Mouse (Mus musculus): ENCODE measurements around the gene Map7. TPM values are rescaled to one million over a fixed set of nuclear protein-coding genes. Genes with fewer than 3 reads are reported as not detected.

The Map7 gene
- total and polyA plus RNA-seq, 2 experiments, result 11.1 to 13.7 TPM

DNA sequence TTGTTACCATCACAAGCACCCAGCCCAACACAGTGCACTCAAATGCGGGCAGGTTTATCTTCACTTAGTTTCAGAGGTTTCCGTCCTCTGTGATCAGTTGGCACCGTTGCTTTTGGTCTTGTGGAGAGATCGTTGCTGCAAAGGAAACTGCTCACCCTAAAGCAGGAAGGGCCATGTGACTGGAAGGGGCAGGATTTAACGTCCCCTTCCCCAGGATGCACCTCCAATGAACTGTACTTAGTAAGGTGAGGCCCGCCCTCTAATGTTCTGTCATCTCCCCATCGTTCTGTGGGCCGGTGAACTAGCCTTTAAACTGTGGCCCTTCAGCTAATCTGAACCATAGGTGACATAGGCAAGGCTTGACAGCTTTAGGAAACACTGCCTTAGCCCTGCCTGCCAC, 71.3 kb downstream of the Map7 start:
- Histone ChIP-seq H3K9ac (ENCODE audit: low read depth, low read length) (no peak overlapping the region), H3K4me3 (ENCODE audit: insufficient read depth, low read depth, low read length) (no peak overlapping the region), H3K27me3 (ENCODE audit: control insufficient read depth, insufficient read depth, low read length) (no peaks in the 10 kb centered on the region), H3K79me2 (ENCODE audit: control insufficient read depth, insufficient read depth, low read length) (peaks cover 23% of the 10 kb centered on the region), H3K4me1 (ENCODE audit: control insufficient read depth, insufficient read depth, low read length) (peaks cover 19% of the 10 kb centered on the region), H3K36me3 (ENCODE audit: control insufficient read depth, insufficient read depth, low read length) (no peaks in the 10 kb centered on the region), H3K27ac (replicated peaks; ENCODE audit: insufficient read depth, low read depth, low read length) (no peak overlapping the region)
- 59% methylated on average over 8 of the region's 8 CpGs for WGBS
- no peak for DNase-seq (ENCODE audit: extremely low read depth, low read depth, low spot score)
- TF ChIP-seq POLR2A (IDR thresholded peaks at IDR 0.05; ENCODE audit: extremely low read depth, insufficient read depth, low read length) (no peak), CTCF (IDR thresholded peaks at IDR 0.05; ENCODE audit: low read depth, low read length) (no peak)

DNA sequence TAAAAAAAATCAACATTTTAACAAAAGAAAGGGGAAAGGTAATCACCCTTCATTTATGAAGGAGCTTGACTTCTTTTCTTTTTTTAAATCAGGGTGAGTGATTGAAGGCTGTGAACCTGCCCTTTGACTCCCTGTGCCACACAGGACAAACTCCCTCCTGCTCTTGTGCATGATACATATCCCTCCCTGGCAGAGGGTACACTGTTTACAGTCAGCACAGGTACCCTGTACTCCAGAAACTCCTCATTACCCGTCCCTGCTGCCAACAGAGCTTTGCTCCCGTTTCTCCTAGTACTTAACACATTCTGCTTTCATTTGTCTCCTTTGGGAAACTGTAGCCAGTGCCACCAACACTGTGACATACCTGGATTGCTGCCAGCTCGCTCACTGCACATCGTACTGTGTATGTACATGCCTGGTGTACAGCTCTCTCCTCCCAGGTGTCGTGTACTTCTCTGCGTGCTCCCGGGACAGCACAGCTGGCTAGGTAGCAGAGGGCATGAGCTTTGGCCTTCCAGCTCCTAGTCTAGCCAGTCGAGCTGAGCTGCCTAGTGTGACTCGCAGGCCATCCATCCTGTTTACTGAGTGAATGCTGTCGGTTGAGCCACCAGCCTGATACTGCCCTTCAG, 72.3 kb downstream of the Map7 start:
- H3K9ac ChIP-seq (ENCODE audit: low read depth, low read length), result no peak overlapping the region
- no peaks in the 10 kb centered on the region for H3K36me3 ChIP-seq (ENCODE audit: control insufficient read depth, insufficient read depth, low read length)
- H3K27me3 ChIP-seq (ENCODE audit: control insufficient read depth, insufficient read depth, low read length), result no peaks in the 10 kb centered on the region
- H3K4me1 ChIP-seq (ENCODE audit: control insufficient read depth, insufficient read depth, low read length), result peaks cover 19% of the 10 kb centered on the region
- peak; percentile 86 for DNase-seq (ENCODE audit: extremely low read depth, low read depth, low spot score)
- peaks cover 23% of the 10 kb centered on the region for H3K79me2 ChIP-seq (ENCODE audit: control insufficient read depth, insufficient read depth, low read length)
- peak overlapping the region; percentile 51 for H3K27ac ChIP-seq (replicated peaks; ENCODE audit: insufficient read depth, low read depth, low read length)
- 15% methylated on average over 10 of the region's 10 CpGs for WGBS
- no peak overlapping the region for H3K4me3 ChIP-seq (ENCODE audit: insufficient read depth, low read depth, low read length)
- TF ChIP-seq POLR2A (IDR thresholded peaks at IDR 0.05; ENCODE audit: extremely low read depth, insufficient read depth, low read length), result no peak
- no peak for TF ChIP-seq CTCF (IDR thresholded peaks at IDR 0.05; ENCODE audit: low read depth, low read length)

DNA sequence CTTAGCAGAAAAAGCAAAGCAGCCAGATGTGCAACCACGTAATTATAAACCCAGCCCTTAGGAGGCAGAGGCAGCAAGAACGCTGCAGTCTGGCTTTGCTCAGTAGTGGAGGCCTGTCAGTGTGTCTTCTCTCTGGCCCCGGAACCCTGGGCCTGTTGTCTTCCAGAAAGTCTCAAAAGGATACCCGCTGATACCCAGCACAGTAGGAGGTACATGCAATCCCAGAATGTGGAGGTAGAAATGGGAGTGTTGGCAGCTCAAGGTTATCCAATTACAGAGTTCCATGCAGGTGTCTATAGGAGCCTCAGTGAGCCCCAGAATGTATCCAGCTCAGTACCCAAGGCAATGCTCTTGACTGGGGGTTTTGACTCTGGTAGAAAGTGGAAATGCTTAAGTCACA, 73.7 kb downstream of the Map7 start:
- Histone ChIP-seq H3K4me3 (ENCODE audit: insufficient read depth, low read depth, low read length) (no peak overlapping the region), H3K9ac (ENCODE audit: low read depth, low read length) (no peak overlapping the region), H3K27ac (replicated peaks; ENCODE audit: insufficient read depth, low read depth, low read length) (no peak overlapping the region), H3K27me3 (ENCODE audit: control insufficient read depth, insufficient read depth, low read length) (no peaks in the 10 kb centered on the region), H3K4me1 (ENCODE audit: control insufficient read depth, insufficient read depth, low read length) (peaks cover 22% of the 10 kb centered on the region), H3K36me3 (ENCODE audit: control insufficient read depth, insufficient read depth, low read length) (no peaks in the 10 kb centered on the region), H3K79me2 (ENCODE audit: control insufficient read depth, insufficient read depth, low read length) (peaks cover 23% of the 10 kb centered on the region)
- no peak for DNase-seq (ENCODE audit: extremely low read depth, low read depth, low spot score)
- TF ChIP-seq POLR2A (IDR thresholded peaks at IDR 0.05; ENCODE audit: extremely low read depth, insufficient read depth, low read length) (no peak), CTCF (IDR thresholded peaks at IDR 0.05; ENCODE audit: low read depth, low read length) (no peak)
- 94% methylated on average over 4 of the region's 4 CpGs for WGBS

DNA sequence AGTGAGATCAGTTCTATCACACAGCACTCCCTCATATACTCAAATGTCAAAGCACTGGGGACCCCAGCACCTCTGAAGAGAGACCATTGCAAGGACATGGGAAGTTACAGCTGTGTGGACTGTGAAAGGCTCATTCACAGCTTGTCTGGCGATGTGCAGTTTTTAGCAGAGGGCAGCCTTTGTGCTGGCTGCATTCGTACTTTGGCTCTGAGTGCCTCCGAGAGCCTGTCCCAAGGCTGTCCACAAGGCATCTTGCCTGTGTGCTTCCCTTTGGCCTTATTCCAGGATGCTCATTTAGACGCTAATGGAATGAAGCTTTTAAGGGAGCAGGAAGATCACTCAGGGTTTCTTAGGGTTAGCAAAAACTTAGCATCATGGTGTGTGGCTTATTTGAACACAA, 78.5 kb downstream of the Map7 start:
- no peak for DNase-seq (ENCODE audit: extremely low read depth, low read depth, low spot score)
- 46% methylated on average over 4 of the region's 4 CpGs for WGBS
- Histone ChIP-seq H3K27me3 (ENCODE audit: control insufficient read depth, insufficient read depth, low read length) (no peaks in the 10 kb centered on the region), H3K9ac (ENCODE audit: low read depth, low read length) (no peak overlapping the region), H3K79me2 (ENCODE audit: control insufficient read depth, insufficient read depth, low read length) (peaks cover 25% of the 10 kb centered on the region), H3K27ac (replicated peaks; ENCODE audit: insufficient read depth, low read depth, low read length) (no peak overlapping the region), H3K36me3 (ENCODE audit: control insufficient read depth, insufficient read depth, low read length) (no peaks in the 10 kb centered on the region), H3K4me3 (ENCODE audit: insufficient read depth, low read depth, low read length) (no peak overlapping the region), H3K4me1 (ENCODE audit: control insufficient read depth, insufficient read depth, low read length) (peaks cover 7% of the 10 kb centered on the region; the same call in 1 of the 2 replicates)
- no peak for TF ChIP-seq POLR2A (IDR thresholded peaks at IDR 0.05; ENCODE audit: extremely low read depth, insufficient read depth, low read length)
- TF ChIP-seq CTCF (IDR thresholded peaks at IDR 0.05; ENCODE audit: low read depth, low read length), result no peak

DNA sequence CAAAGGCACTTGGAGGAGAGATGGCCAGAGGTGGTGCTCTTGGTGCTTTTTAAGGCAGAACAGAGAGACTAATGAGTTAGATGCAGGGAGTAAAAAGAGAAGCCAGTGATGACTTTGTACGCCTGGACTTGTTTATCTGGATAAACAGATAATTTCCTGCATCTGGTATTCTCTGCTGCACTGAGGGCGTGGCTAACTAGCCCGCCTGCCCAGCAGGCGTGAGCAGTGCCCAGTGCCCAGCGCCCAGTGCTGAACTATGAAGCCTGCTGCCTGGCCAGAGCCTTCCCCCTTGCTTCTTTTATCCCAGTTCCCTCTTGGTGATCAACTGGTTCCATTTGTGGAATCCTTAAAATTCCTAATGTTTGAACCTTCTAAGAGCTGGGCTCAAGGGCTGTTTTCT, 81.8 kb downstream of the Map7 start:
- H3K9ac ChIP-seq (ENCODE audit: low read depth, low read length), result no peak overlapping the region
- H3K4me1 ChIP-seq (ENCODE audit: control insufficient read depth, insufficient read depth, low read length), result peaks cover 15% of the 10 kb centered on the region
- peaks cover 2% of the 10 kb centered on the region; the same call in 1 of the 2 replicates for H3K36me3 ChIP-seq (ENCODE audit: control insufficient read depth, insufficient read depth, low read length)
- no peak overlapping the region for H3K27ac ChIP-seq (replicated peaks; ENCODE audit: insufficient read depth, low read depth, low read length)
- DNase-seq (ENCODE audit: extremely low read depth, low read depth, low spot score), result peak; percentile 57
- no peak overlapping the region for H3K4me3 ChIP-seq (ENCODE audit: insufficient read depth, low read depth, low read length)
- peaks cover 16% of the 10 kb centered on the region for H3K79me2 ChIP-seq (ENCODE audit: control insufficient read depth, insufficient read depth, low read length)
- 36% methylated on average over 5 of the region's 5 CpGs for WGBS
- TF ChIP-seq POLR2A (IDR thresholded peaks at IDR 0.05; ENCODE audit: extremely low read depth, insufficient read depth, low read length) (no peak), CTCF (IDR thresholded peaks at IDR 0.05; ENCODE audit: low read depth, low read length) (no peak)
- no peaks in the 10 kb centered on the region for H3K27me3 ChIP-seq (ENCODE audit: control insufficient read depth, insufficient read depth, low read length)

DNA sequence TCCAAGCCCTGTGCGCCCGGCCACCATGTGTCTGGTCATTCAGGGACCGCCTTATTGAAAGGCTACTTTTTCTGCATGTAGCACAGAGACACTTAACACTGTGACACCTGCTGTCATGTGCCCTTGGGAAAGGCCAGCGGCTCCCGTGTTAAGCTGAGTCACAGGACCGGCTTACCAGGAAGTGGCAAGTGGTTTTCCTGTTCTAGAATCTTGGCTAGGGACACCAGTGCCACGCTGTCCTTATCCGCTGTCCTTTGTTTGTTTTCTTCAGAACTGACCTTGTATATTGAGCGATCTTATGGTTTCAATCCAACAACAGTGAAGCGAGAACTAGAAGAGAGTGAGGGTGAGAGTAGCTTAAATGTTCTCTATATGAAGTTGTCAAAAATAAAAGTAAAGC, 85.2 kb downstream of the Map7 start:
- DNase-seq (ENCODE audit: extremely low read depth, low read depth, low spot score), result peak; percentile 85
- Histone ChIP-seq H3K4me3 (ENCODE audit: insufficient read depth, low read depth, low read length) (no peak overlapping the region), H3K27me3 (ENCODE audit: control insufficient read depth, insufficient read depth, low read length) (no peaks in the 10 kb centered on the region), H3K36me3 (ENCODE audit: control insufficient read depth, insufficient read depth, low read length) (peaks cover 2% of the 10 kb centered on the region; the same call in 1 of the 2 replicates), H3K79me2 (ENCODE audit: control insufficient read depth, insufficient read depth, low read length) (peaks cover under 1% of the 10 kb centered on the region; the same call in 1 of the 2 replicates), H3K9ac (ENCODE audit: low read depth, low read length) (no peak overlapping the region), H3K4me1 (ENCODE audit: control insufficient read depth, insufficient read depth, low read length) (peaks cover 13% of the 10 kb centered on the region), H3K27ac (replicated peaks; ENCODE audit: insufficient read depth, low read depth, low read length) (peak overlapping the region; percentile 46)
- WGBS, result 39% methylated on average over 10 of the region's 10 CpGs
- TF ChIP-seq POLR2A (IDR thresholded peaks at IDR 0.05; ENCODE audit: extremely low read depth, insufficient read depth, low read length) (no peak), CTCF (IDR thresholded peaks at IDR 0.05; ENCODE audit: low read depth, low read length) (no peak)

Data from liver, adult 2 months (tissue).